Mouse (Mus musculus) MEL (cell line): ENCODE measurements around the gene Ubap2l. TPM values are rescaled to one million over a fixed set of nuclear protein-coding genes. Genes with fewer than 3 reads are reported as not detected.

Experiments
- DNase-seq: peaks from one replicate; pipeline ENCODE4 v3.0.0; 2011; ENCODE audit warnings: low read depth, low spot score
- H3K27ac ChIP-seq: 2 replicates; pipeline ENCODE4 v1.5.1; 2012; ENCODE audit warnings: low read depth, mild to moderate bottlenecking, control low read depth, low read length, moderate library complexity; ENCODE audit not compliant: control insufficient read depth
- H3K27me3 ChIP-seq, 2 experiments: fragments of 150-350 bp in 1 of 2; sonication (generic) in 1 of 2; 2 replicates each; pipeline ENCODE4 v1.6.1; 2012; ENCODE audit warnings: low read length in 2 of 2, mild to moderate bottlenecking in 2 of 2, improper control_type of control experiment in 1 of 2, moderate library complexity in 1 of 2; ENCODE audit not compliant: insufficient read depth in 2 of 2, control insufficient read depth in 1 of 2
- H3K36me3 ChIP-seq, 2 experiments: 2 replicates each; pipeline ENCODE4 v1.6.1; 2012 to 2014; ENCODE audit warnings: low read length in 2 of 2, improper control_type of control experiment in 1 of 2, inconsistent platforms in 1 of 2, mild to moderate bottlenecking in 1 of 2; ENCODE audit not compliant: insufficient read depth in 2 of 2, control insufficient read depth in 1 of 2
- H3K4me1 ChIP-seq, 2 experiments: fragments of 150-350 bp in 1 of 2; sonication (generic) in 1 of 2; 2 replicates each; pipeline ENCODE4 v1.6.1; 2012; ENCODE audit warnings: low read length in 2 of 2, improper control_type of control experiment in 1 of 2, mild to moderate bottlenecking in 1 of 2; ENCODE audit not compliant: insufficient read depth in 2 of 2, control insufficient read depth in 1 of 2
- H3K4me3 ChIP-seq, 2 experiments: fragments of 150-350 bp in 1 of 2; sonication (generic) in 1 of 2; 2 replicates each; pipeline ENCODE4 v1.5.1; 2012; ENCODE audit warnings: low read depth in 2 of 2, low read length in 2 of 2, mild to moderate bottlenecking in 2 of 2, moderate library complexity in 2 of 2, control low read depth in 1 of 2, improper control_type of control experiment in 1 of 2; ENCODE audit not compliant: control insufficient read depth in 1 of 2, insufficient read depth in 1 of 2
- H3K79me2 ChIP-seq: 2 replicates; pipeline ENCODE4 v1.6.1; 2012; ENCODE audit warnings: mild to moderate bottlenecking, low read length, moderate library complexity; ENCODE audit not compliant: control insufficient read depth, poor library complexity, insufficient read depth
- H3K9ac ChIP-seq: 2 replicates; pipeline ENCODE4 v1.6.1; 2012; ENCODE audit warnings: low read depth, mild to moderate bottlenecking, control low read depth, low read length, moderate library complexity; ENCODE audit not compliant: control insufficient read depth, poor library complexity, severe bottlenecking
- H3K9me3 ChIP-seq: fragments of 150-350 bp; sonication (generic); replicated peaks from 2 replicates; pipeline ENCODE4 v1.6.1; 2012; ENCODE audit warnings: mild to moderate bottlenecking, low read length, improper control_type of control experiment, moderate library complexity; ENCODE audit not compliant: insufficient read depth
- BHLHE40 ChIP-seq: IDR thresholded peaks from 2 replicates; pipeline ENCODE4 v1.6.1; 2012; ENCODE audit warnings: low read depth, mild to moderate bottlenecking, inconsistent platforms, low read length, improper control_type of control experiment, borderline replicate concordance
- CHD1 ChIP-seq: IDR thresholded peaks from 2 replicates; pipeline ENCODE4 v1.6.1; 2012; ENCODE audit warnings: low read depth, mild to moderate bottlenecking, inconsistent platforms, low read length, improper control_type of control experiment
- E2F4 ChIP-seq: IDR thresholded peaks from 2 replicates; pipeline ENCODE4 v1.6.1; 2011; ENCODE audit warnings: low read depth, low read length, improper control_type of control experiment, borderline replicate concordance
- EP300 ChIP-seq, 2 experiments: IDR thresholded peaks; 2 replicates each; pipeline ENCODE4 v1.6.1; 2011; ENCODE audit warnings: improper control_type of control experiment in 2 of 2, low read length in 2 of 2, low read depth in 1 of 2, mild to moderate bottlenecking in 1 of 2
- GATA1 ChIP-seq: IDR thresholded peaks from 2 replicates; pipeline ENCODE4 v1.6.1; 2011; ENCODE audit warnings: low read depth, low read length, improper control_type of control experiment
- HCFC1 ChIP-seq: IDR thresholded peaks from 2 replicates; pipeline ENCODE4 v1.6.1; 2012; ENCODE audit warnings: low read depth, mild to moderate bottlenecking, inconsistent platforms, low read length, improper control_type of control experiment, moderate library complexity
- JUND ChIP-seq: IDR thresholded peaks from 2 replicates; pipeline ENCODE4 v1.6.1; 2011; ENCODE audit warnings: low read depth, mild to moderate bottlenecking, improper control_type of control experiment, low read length
- MAFK ChIP-seq: IDR thresholded peaks from 2 replicates; pipeline ENCODE4 v1.6.1; 2011; ENCODE audit warnings: low read depth, mild to moderate bottlenecking, low read length, improper control_type of control experiment, borderline replicate concordance
- MAZ ChIP-seq: IDR thresholded peaks from 2 replicates; pipeline ENCODE4 v1.6.1; 2012; ENCODE audit warnings: low read depth, mild to moderate bottlenecking, inconsistent platforms, low read length, improper control_type of control experiment
- MEF2A ChIP-seq: IDR thresholded peaks from 2 replicates; pipeline ENCODE4 v1.6.1; 2014; ENCODE audit warnings: low read depth, mild to moderate bottlenecking, inconsistent platforms, low read length, improper control_type of control experiment; ENCODE audit not compliant: poor library complexity, insufficient replicate concordance, severe bottlenecking; ENCODE audit errors: extremely low read depth
- MXI1 ChIP-seq: IDR thresholded peaks from 2 replicates; pipeline ENCODE4 v1.6.1; 2011; ENCODE audit warnings: mild to moderate bottlenecking, low read depth, low read length, improper control_type of control experiment
- POLR2A ChIP-seq, 2 experiments: IDR thresholded peaks; 2 replicates each; pipeline ENCODE4 v1.6.1; 2011 to 2012; ENCODE audit warnings: low read length in 2 of 2, mild to moderate bottlenecking in 2 of 2, control low read depth in 1 of 2, improper control_type of control experiment in 1 of 2, low read depth in 1 of 2, moderate library complexity in 1 of 2; ENCODE audit not compliant: control insufficient read depth in 1 of 2, insufficient read depth in 1 of 2, poor library complexity in 1 of 2
- POLR2AphosphoS2 ChIP-seq: IDR thresholded peaks from 2 replicates; pipeline ENCODE4 v1.6.1; 2011; ENCODE audit warnings: low read length, improper control_type of control experiment
- POLR2AphosphoS5 ChIP-seq: IDR thresholded peaks from 2 replicates; pipeline ENCODE4 v1.6.1; 2012; ENCODE audit warnings: low read depth, borderline replicate concordance, mild to moderate bottlenecking, inconsistent platforms, low read length, moderate library complexity, mixed read lengths
- RCOR1 ChIP-seq: IDR thresholded peaks from 2 replicates; pipeline ENCODE4 v1.6.1; 2012; ENCODE audit warnings: low read depth, mild to moderate bottlenecking, inconsistent platforms, low read length, improper control_type of control experiment
- SIN3A ChIP-seq: IDR thresholded peaks from 2 replicates; pipeline ENCODE4 v1.6.1; 2012; ENCODE audit warnings: low read length, improper control_type of control experiment, inconsistent platforms
- TAL1 ChIP-seq: IDR thresholded peaks from 2 replicates; pipeline ENCODE4 v1.6.1; 2012; ENCODE audit warnings: mild to moderate bottlenecking, inconsistent platforms, low read length, moderate library complexity, mixed read lengths
- TBP ChIP-seq: IDR thresholded peaks from 2 replicates; pipeline ENCODE4 v1.8.0; 2011; ENCODE audit warnings: low read depth, low read length, improper control_type of control experiment
- TCF12 ChIP-seq: IDR thresholded peaks from 2 replicates; pipeline ENCODE4 v1.6.1; 2014; ENCODE audit warnings: low read depth, mild to moderate bottlenecking, inconsistent platforms, low read length, improper control_type of control experiment, moderate library complexity
- USF2 ChIP-seq, 2 experiments: IDR thresholded peaks; 2 replicates each; pipeline ENCODE4 v1.6.1; 2011 to 2012; ENCODE audit warnings: improper control_type of control experiment in 2 of 2, low read length in 2 of 2, borderline replicate concordance in 1 of 2, inconsistent platforms in 1 of 2, low read depth in 1 of 2, mild to moderate bottlenecking in 1 of 2; ENCODE audit not compliant: insufficient read depth in 1 of 2
- polyA plus RNA-seq, 2 experiments: library from polyadenylated mRNA; stranded (reverse) in 1 of 2; unstranded in 1 of 2; fragments of >175 nt in 1 of 2; fragments of >200 nt in 1 of 2; gene quantifications; 2 replicates each; pipeline versions ENCODE4 v1.2.1 to v1.2.4; 2012; ENCODE audit warnings: low replicate concordance in 2 of 2, low read depth in 1 of 2; ENCODE audit not compliant: insufficient read length in 2 of 2, insufficient read depth in 1 of 2, missing spikeins in 1 of 2
- total RNA-seq: library from RNA; depleted of rRNA; stranded (reverse); fragments of 300-350 nt; gene quantifications from 2 replicates; pipeline ENCODE4 v1.2.3, GENCODE M21; 2012

The Ubap2l gene
- total and polyA plus RNA-seq, 3 experiments, result 107 to 442 (median 247) TPM

- H3K27ac ChIP-seq, result no peak overlapping the region
- H3K4me1 ChIP-seq, result no peaks in the 10 kb centered on the region
- TF ChIP-seq BHLHE40, result peak; percentile 31; the same call in 1 of the 2 replicates
- peak; percentile 30; the same call in 1 of the 2 replicates for TF ChIP-seq TAL1
- peak; percentile 41 to 58; a peak in 3 of 4 replicates for TF ChIP-seq EP300 (IDR thresholded peaks at IDR 0.05; ENCODE audit: low read depth in 1 of 2, low read length in 2 of 2)
- no peak for TF ChIP-seq MAFK
- TF ChIP-seq TBP, result no peak
- TF ChIP-seq RCOR1, result peak; percentile 85
- TF ChIP-seq HCFC1, result no peak
- TF ChIP-seq GATA1, result peak; percentile 73
- TF ChIP-seq TCF12, result peak; percentile 17; the same call in 1 of the 2 replicates
- TF ChIP-seq, all 39 proteins: peak for 6
- no peaks in the 10 kb centered on the region for H3K9me3 ChIP-seq
- no peak overlapping the region for H3K9ac ChIP-seq
- H3K27me3 ChIP-seq, result no peaks in the 10 kb centered on the region
- H3K4me3 ChIP-seq, result no peak overlapping the region
- H3K36me3 ChIP-seq, result peaks cover 0 to 46% of the 10 kb centered on the region in 2 experiments; a peak in 2 of 4 replicates
- no peaks in the 10 kb centered on the region for H3K79me2 ChIP-seq
- DNase-seq, result no peak
Measured at GRCm38 (mm10) chr3:90094453-90094852, 42.0 kb upstream of the Ubap2l start.

GRCm38 (mm10) chr3:90090892-90091291 is 38.5 kb upstream of the Ubap2l start:
- H3K36me3 ChIP-seq, result peaks cover 6 to 50% of the 10 kb centered on the region in 2 experiments
- no peak overlapping the region for H3K4me3 ChIP-seq
- peaks cover 2 to 3% of the 10 kb centered on the region in 2 experiments for H3K4me1 ChIP-seq
- peaks cover 11% of the 10 kb centered on the region for H3K79me2 ChIP-seq
- no peaks in the 10 kb centered on the region for H3K9me3 ChIP-seq
- no peak overlapping the region for H3K9ac ChIP-seq
- DNase-seq, result no peak
- no peaks in the 10 kb centered on the region for H3K27me3 ChIP-seq
- H3K27ac ChIP-seq, result no peak overlapping the region
- TF ChIP-seq MXI1, result no peak
- TF ChIP-seq POLR2AphosphoS2, result no peak

- Histone ChIP-seq H3K4me1 (peaks cover 12 to 23% of the 10 kb centered on the region in 2 experiments), H3K4me3 (no peak overlapping the region), H3K9me3 (no peaks in the 10 kb centered on the region), H3K36me3 (peaks cover 27 to 45% of the 10 kb centered on the region in 2 experiments), H3K27ac (no peak overlapping the region), H3K27me3 (no peaks in the 10 kb centered on the region), H3K9ac (no peak overlapping the region), H3K79me2 (peaks cover 31% of the 10 kb centered on the region)
- no peak for DNase-seq
- TF ChIP-seq POLR2AphosphoS2 (no peak), MEF2A (no peak), POLR2AphosphoS5 (no peak), BHLHE40 (no peak), EP300 (IDR thresholded peaks at IDR 0.05; ENCODE audit: low read depth in 1 of 2, low read length in 2 of 2) (no peak), CHD1 (no peak), TAL1 (no peak), MAZ (no peak), USF2 (IDR thresholded peaks at IDR 0.05; ENCODE audit: borderline replicate concordance in 1 of 2, insufficient read depth in 1 of 2, low read depth in 1 of 2, low read length in 2 of 2) (no peak), TBP (no peak), MXI1 (no peak), SIN3A (no peak), POLR2A (IDR thresholded peaks at IDR 0.05; ENCODE audit: control insufficient read depth in 1 of 2, insufficient read depth in 1 of 2, low read depth in 1 of 2, low read length in 2 of 2, poor library complexity in 1 of 2) (no peak), E2F4 (no peak), JUND (no peak)
Measured at GRCm38 (mm10) chr3:90088617-90089016, 36.2 kb upstream of the Ubap2l start.
